Mouse (Mus musculus) cerebellum, adult 2 months (tissue): ENCODE results near the gene Olfr1061. TPM values are rescaled to one million over a fixed set of nuclear protein-coding genes. Genes with fewer than 3 reads are reported as not detected.
"Not testable (repeated sequence)": the region's sequence is repeated elsewhere in the genome, so short reads cannot be mapped to it uniquely, and the experiment has no call there.

Experiments used
- DNase-seq, 2 experiments: peaks; one replicate each; pipeline ENCODE4 v3.0.0; 2021
- H3K27ac ChIP-seq: fragments of 200-500 bp; 2 replicates; pipeline ENCODE4 v1.5.1; 2012; ENCODE audit warnings: low read length, control low read depth, inconsistent platforms; ENCODE audit not compliant: insufficient read depth
- H3K27me3 ChIP-seq: fragments of 200-500 bp; 2 replicates; pipeline ENCODE4 v1.6.1; 2012; ENCODE audit warnings: inconsistent platforms, mild to moderate bottlenecking, low read length, moderate library complexity; ENCODE audit not compliant: control insufficient read depth, insufficient read depth
- H3K4me1 ChIP-seq: fragments of 200-500 bp; 2 replicates; pipeline ENCODE4 v1.6.1; 2011; ENCODE audit warnings: low read length; ENCODE audit not compliant: control insufficient read depth, insufficient read depth
- H3K4me3 ChIP-seq: fragments of 200-500 bp; replicated peaks from 2 replicates; pipeline ENCODE3; 2011; ENCODE audit warnings: mild to moderate bottlenecking, low read depth, low read length, control low read depth; ENCODE audit not compliant: insufficient read depth
- CTCF ChIP-seq: fragments of 200-500 bp; IDR thresholded peaks from 2 replicates; pipeline ENCODE4 v1.5.1; 2011; ENCODE audit warnings: low read depth, mild to moderate bottlenecking, control low read depth, low read length, moderate library complexity, borderline replicate concordance; ENCODE audit not compliant: insufficient read depth
- POLR2A ChIP-seq: fragments of 200-500 bp; IDR thresholded peaks from 2 replicates; pipeline ENCODE4 v1.6.1; 2011; ENCODE audit warnings: low read length, control low read depth, borderline replicate concordance; ENCODE audit not compliant: insufficient read depth
- WGBS: fragments of 180-500 bp; shearing (Covaris S2); methylation state at CpG from one replicate; pipeline ENCODE4 v1.1.7; 2018; 5-methylcytosine and 5-hydroxymethylcytosine counted together
- polyA plus RNA-seq: library from polyadenylated mRNA; depleted of rRNA; stranded (reverse); fragments of >200 nt; gene quantifications from 2 replicates; pipeline ENCODE4 v1.2.3, GENCODE M21; 2012; rRNA removed

The Olfr1061 gene
- polyA plus RNA-seq, result not detected in 2 replicates

GRCm38 (mm10) chr2:86413950-86414349 lies at the start of gene Olfr1061:
Gene Olfr1061, minus strand, starts transcription at chr2:86414050.
- Histone ChIP-seq H3K27ac (no peak within 1 kb of the TSS), H3K4me3 (no peak within 1 kb of the TSS), H3K4me1 (no peaks in the 10 kb centered on the region), H3K27me3 (no peaks in the 10 kb centered on the region)
- TF ChIP-seq POLR2A (no peak), CTCF (no peak)
- DNase-seq, result no peak
- WGBS, result 92% methylated on average over 1 of the region's 1 CpGs

DNA sequence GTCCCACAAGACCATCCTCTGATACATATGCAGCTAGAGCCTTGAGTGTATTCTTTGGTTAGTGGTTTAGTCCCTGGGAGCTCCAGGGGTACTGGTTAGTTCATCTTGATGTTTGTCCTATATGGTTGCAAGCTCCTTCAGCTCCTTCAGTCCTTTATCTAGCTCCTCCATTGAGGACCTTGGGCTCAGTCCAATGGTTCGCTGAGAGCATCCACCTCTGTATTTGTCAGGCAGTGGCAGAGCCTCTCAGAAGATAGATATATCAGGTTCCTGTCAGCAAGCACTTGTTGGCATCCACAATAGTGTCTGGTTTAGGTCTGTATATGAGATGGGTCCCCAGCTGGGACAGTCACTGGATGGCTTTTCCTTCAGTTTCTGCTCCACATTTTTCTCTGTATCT lies 46.6 kb upstream of the Olfr1061 start:
- Histone ChIP-seq H3K4me1 (no peaks in the 10 kb centered on the region), H3K27ac (no peak overlapping the region), H3K4me3 (no peak overlapping the region), H3K27me3 (no peaks in the 10 kb centered on the region)
- no peak for DNase-seq
- 80% methylated on average over 1 of the region's 1 CpGs for WGBS
- TF ChIP-seq CTCF (no peak), POLR2A (no peak)

DNA sequence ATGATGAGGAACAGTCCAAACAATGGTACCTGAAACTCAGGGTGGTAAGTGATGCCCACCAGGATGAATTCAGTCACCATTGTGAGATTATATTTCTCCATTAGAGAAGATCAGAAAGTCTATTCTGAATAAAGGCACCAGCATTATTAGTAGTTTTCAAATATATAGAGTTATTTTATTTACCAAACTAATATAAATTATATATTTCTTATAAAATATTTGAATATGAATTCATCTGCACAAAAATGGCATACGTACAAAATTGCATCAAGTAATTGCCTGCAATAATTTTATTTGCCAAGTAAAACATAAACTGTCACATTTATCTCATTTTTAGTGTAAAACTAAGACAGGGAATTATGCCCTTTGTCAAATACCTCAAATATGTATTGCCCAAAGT lies 42.3 kb upstream of the Olfr1061 start, which contains the start of gene Olfr1066:
Gene Olfr1066, minus strand, starts transcription at position 101 of the 400 bp plus-strand sequence.
- TF ChIP-seq POLR2A, result no peak
- no peak for TF ChIP-seq CTCF
- H3K27me3 ChIP-seq, result no peaks in the 10 kb centered on the region
- H3K4me1 ChIP-seq, result no peaks in the 10 kb centered on the region
- 98% methylated on average over 1 of the region's 1 CpGs for WGBS
- DNase-seq, result no peak
- H3K27ac ChIP-seq, result no peak within 1 kb of the TSS
- no peak within 1 kb of the TSS for H3K4me3 ChIP-seq

DNA sequence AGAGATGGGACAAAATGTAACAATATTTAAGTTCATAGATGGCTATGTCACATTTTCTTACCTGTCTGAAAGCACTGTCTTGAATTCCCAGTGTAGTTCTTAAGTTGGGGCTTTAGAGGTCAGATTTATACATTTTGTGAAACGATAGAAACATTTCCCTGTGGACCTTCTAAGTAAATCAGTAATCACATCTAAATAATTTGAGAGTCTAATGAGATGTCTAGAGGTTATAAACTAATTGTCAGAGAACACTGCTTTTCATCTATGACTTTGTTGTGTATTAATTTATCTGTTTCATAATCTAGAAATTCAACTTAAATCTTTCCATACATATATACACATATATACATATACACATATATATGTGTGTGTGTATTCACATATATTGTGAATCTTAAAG lies 36.6 kb upstream of the Olfr1061 start, which contains the start of gene Olfr1065:
Gene Olfr1065, minus strand, starts transcription at position 101 of the 400 bp plus-strand sequence.
- H3K4me3 ChIP-seq, H3K27me3 ChIP-seq, H3K4me1 ChIP-seq, DNase-seq, H3K27ac ChIP-seq: not testable (repeated sequence)
- 86% methylated on average over 1 of the region's 1 CpGs for WGBS

- 45% methylated on average over 1 of the region's 1 CpGs for WGBS
- H3K27me3 ChIP-seq, H3K27ac ChIP-seq, H3K4me1 ChIP-seq, DNase-seq, H3K4me3 ChIP-seq: not testable (repeated sequence)
Measured at GRCm38 (mm10) chr2:86442101-86442500, 28.3 kb upstream of the Olfr1061 start.

GRCm38 (mm10) chr2:86428511-86428910 lies 14.7 kb upstream of the Olfr1061 start:
- DNase-seq, H3K27me3 ChIP-seq, H3K4me3 ChIP-seq, H3K27ac ChIP-seq, H3K4me1 ChIP-seq: not testable (repeated sequence)
- 89% methylated on average over 8 of the region's 8 CpGs for WGBS

GRCm38 (mm10) chr2:86426649-86427048 lies 12.8 kb upstream of the Olfr1061 start, which contains the start of gene Olfr1062:
Gene Olfr1062, minus strand, starts transcription at chr2:86426749.
- H3K27ac ChIP-seq, H3K4me1 ChIP-seq, H3K4me3 ChIP-seq, H3K27me3 ChIP-seq, DNase-seq: not testable (repeated sequence)

DNA sequence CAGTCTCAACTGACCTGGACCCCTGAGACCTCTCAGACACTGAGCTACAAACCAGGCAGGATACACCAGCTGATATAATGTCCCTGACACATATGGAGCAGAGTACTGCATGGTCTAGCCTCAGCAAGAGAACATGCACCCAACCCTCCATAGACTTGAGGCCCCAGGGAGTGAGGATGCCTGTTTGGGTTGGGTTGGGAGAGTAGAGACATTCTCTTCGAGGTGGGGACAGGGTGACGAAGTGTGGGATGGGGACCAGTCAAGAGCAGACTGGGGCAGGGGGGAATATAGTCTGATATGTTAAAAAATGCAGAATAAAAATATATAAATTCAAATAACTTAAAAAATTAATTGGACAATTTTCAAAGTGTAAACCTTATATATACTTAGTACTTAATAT lies 18.7 kb downstream of the Olfr1061 start:
- 85% methylated on average over 2 of the region's 2 CpGs for WGBS
- Histone ChIP-seq H3K27ac (no peak overlapping the region), H3K4me1 (no peaks in the 10 kb centered on the region), H3K27me3 (no peaks in the 10 kb centered on the region), H3K4me3 (no peak overlapping the region)
- no peak for TF ChIP-seq POLR2A
- TF ChIP-seq CTCF, result no peak
- no peak for DNase-seq

DNA sequence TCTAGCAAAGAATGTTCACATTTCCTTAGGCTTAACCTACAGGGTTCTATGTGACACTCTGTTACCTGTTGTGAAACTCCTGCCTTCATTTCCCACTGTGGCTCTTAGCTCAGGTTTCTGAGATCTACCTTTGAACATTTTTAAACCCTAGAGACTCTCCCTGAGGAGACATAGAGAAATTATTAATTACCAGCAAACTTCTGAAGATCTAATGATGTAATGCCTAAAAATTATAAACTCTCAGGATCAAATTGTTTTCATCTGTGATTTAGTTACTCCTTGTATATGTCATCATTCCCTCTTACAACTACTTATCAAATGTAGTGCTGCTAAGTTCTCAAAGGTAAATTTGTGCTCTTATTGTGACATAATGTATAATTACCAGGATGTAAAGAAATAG lies 25.4 kb downstream of the Olfr1061 start, which contains the start of gene Olfr1058:
Gene Olfr1058, minus strand, starts transcription at position 101 of the 400 bp plus-strand sequence.
- not testable (repeated sequence) for H3K4me1 ChIP-seq, DNase-seq, H3K27me3 ChIP-seq, H3K27ac ChIP-seq, H3K4me3 ChIP-seq
